Mouse (Mus musculus) liver, adult 2 months (tissue): ENCODE measurements at regions not wholly inside any gene's neighbourhood (a gene's known extent, or its start where the extent isn't known, plus 50 kb on each side); places are given as distances from the start of the nearest gene placed in this dataset.

Experiments used
- DNase-seq: peaks from one replicate; pipeline ENCODE4 v3.0.0-alpha.2; 2011; ENCODE audit warnings: low read depth, low spot score; ENCODE audit errors: extremely low read depth
- H3K27ac ChIP-seq: fragments of 200-500 bp; replicated peaks from 2 replicates; pipeline ENCODE4 v1.5.1; 2012; ENCODE audit warnings: low read depth, mild to moderate bottlenecking, control low read depth, inconsistent platforms, low read length; ENCODE audit not compliant: insufficient read depth
- H3K27me3 ChIP-seq: fragments of 200-500 bp; 2 replicates; pipeline ENCODE4 v1.6.1; 2012; ENCODE audit warnings: mild to moderate bottlenecking, moderate library complexity, low read length, inconsistent platforms; ENCODE audit not compliant: control insufficient read depth, insufficient read depth
- H3K36me3 ChIP-seq: fragments of 200-500 bp; 2 replicates; pipeline ENCODE4 v1.6.1; 2012; ENCODE audit warnings: low read length, inconsistent platforms; ENCODE audit not compliant: control insufficient read depth, insufficient read depth
- H3K4me1 ChIP-seq: fragments of 200-500 bp; 2 replicates; pipeline ENCODE4 v1.6.1; 2011; ENCODE audit warnings: low read length; ENCODE audit not compliant: control insufficient read depth, insufficient read depth
- H3K4me3 ChIP-seq: fragments of 200-500 bp; 2 replicates; pipeline ENCODE4 v1.5.1; 2011; ENCODE audit warnings: low read depth, mild to moderate bottlenecking, control low read depth, low read length, moderate library complexity; ENCODE audit not compliant: insufficient read depth
- H3K79me2 ChIP-seq: fragments of 200-500 bp; 2 replicates; pipeline ENCODE4 v1.6.1; 2012; ENCODE audit warnings: inconsistent platforms, mild to moderate bottlenecking, low read length, moderate library complexity; ENCODE audit not compliant: control insufficient read depth, insufficient read depth
- H3K9ac ChIP-seq: fragments of 200-500 bp; 2 replicates; pipeline ENCODE4 v1.6.1; 2012; ENCODE audit warnings: low read depth, mild to moderate bottlenecking, control low read depth, inconsistent platforms, low read length
- CTCF ChIP-seq: fragments of 200-500 bp; IDR thresholded peaks from 2 replicates; pipeline ENCODE4 v1.5.1; 2011; ENCODE audit warnings: low read depth, low read length, control low read depth
- POLR2A ChIP-seq: fragments of 200-500 bp; IDR thresholded peaks from 2 replicates; pipeline ENCODE4 v1.6.1; 2011; ENCODE audit warnings: low read length, control low read depth; ENCODE audit not compliant: insufficient read depth; ENCODE audit errors: extremely low read depth
- WGBS: fragments of 180-500 bp; shearing (Covaris S2); methylation state at CpG from one replicate; pipeline ENCODE4 v1.1.7; 2018; 5-methylcytosine and 5-hydroxymethylcytosine counted together

- peaks cover 29% of the 10 kb centered on the region for H3K36me3 ChIP-seq
- TF ChIP-seq POLR2A, result no peak
- H3K27me3 ChIP-seq, result no peaks in the 10 kb centered on the region
- H3K9ac ChIP-seq, result no peak overlapping the region
- peaks cover 14% of the 10 kb centered on the region; the same call in 1 of the 2 replicates for H3K79me2 ChIP-seq
- peaks cover 21% of the 10 kb centered on the region; the same call in 1 of the 2 replicates for H3K4me1 ChIP-seq
- H3K27ac ChIP-seq, result peak overlapping the region; percentile 55
- H3K4me3 ChIP-seq, result no peak overlapping the region
- WGBS, result 66% methylated on average over 8 of the region's 8 CpGs
- DNase-seq, result no peak
These were observed 68.4 kb upstream of the Ak4 start for GRCm38 (mm10) chr4:101350656-101351055.

- H3K9ac ChIP-seq, result no peak overlapping the region
- peaks cover 21% of the 10 kb centered on the region; the same call in 1 of the 2 replicates for H3K4me1 ChIP-seq
- peak overlapping the region; percentile 55 for H3K27ac ChIP-seq
- WGBS, result 81% methylated on average over 3 of the region's 3 CpGs
- H3K27me3 ChIP-seq, result no peaks in the 10 kb centered on the region
- no peak for TF ChIP-seq POLR2A
- TF ChIP-seq CTCF, result no peak
- H3K36me3 ChIP-seq, result peaks cover 33% of the 10 kb centered on the region
- H3K79me2 ChIP-seq, result peaks cover 12% of the 10 kb centered on the region; the same call in 1 of the 2 replicates
- no peak overlapping the region for H3K4me3 ChIP-seq
- DNase-seq, result peak; percentile 73
These were observed 68.9 kb upstream of the Ak4 start for GRCm38 (mm10) chr4:101350222-101350621.

DNA sequence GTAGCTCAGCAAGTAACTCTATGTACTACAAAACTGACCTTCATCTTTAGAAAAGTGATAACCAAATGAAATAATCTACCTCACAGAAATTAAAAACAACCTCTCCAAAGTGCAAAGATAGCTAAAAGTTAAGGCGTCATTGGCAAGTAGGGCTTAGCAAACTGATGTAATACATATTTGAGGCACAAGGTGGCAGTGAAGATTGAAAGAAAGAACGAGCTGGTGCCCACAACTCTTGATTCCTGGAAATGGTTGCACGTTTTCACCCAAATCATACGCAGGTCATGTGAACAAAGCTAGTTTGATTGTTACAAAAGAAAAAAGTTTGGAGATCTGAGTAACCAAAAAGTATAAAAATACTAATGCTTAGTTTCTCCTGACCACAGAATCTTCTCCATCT lies 69.7 kb upstream of the Ak4 start:
- H3K4me3 ChIP-seq, result no peak overlapping the region
- H3K9ac ChIP-seq, result no peak overlapping the region
- H3K4me1 ChIP-seq, result peaks cover 21% of the 10 kb centered on the region; the same call in 1 of the 2 replicates
- peaks cover 33% of the 10 kb centered on the region for H3K36me3 ChIP-seq
- TF ChIP-seq CTCF (peak; percentile 31; the same call in 1 of the 2 replicates), POLR2A (no peak)
- H3K79me2 ChIP-seq, result peaks cover 10% of the 10 kb centered on the region; the same call in 1 of the 2 replicates
- no peaks in the 10 kb centered on the region for H3K27me3 ChIP-seq
- under 1% methylated on average over 4 of the region's 4 CpGs for WGBS
- H3K27ac ChIP-seq, result peak overlapping the region; percentile 88
- peak; percentile 84 for DNase-seq

DNA sequence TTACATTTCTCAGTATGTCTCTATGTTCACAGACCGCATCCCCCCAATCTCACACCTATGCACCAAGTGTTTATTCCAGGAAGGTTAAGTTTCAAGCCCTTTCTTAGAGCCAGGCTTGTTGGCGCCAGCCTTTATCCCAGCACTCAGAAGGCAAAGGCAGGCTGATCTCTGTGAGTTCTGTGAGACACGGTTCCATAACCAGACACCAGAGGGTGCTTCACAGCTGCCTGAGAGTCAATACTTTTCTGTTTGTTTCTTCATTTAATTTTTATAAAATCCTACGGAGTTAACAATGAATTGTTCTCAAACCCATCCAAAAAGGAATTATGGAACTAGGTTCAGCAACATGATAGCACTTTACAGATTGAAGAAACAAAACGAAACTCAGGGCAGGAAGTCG lies 71.8 kb upstream of the Ak4 start:
- no peak overlapping the region for H3K9ac ChIP-seq
- no peak overlapping the region for H3K4me3 ChIP-seq
- no peak overlapping the region for H3K27ac ChIP-seq
- no peak for DNase-seq
- TF ChIP-seq CTCF (no peak), POLR2A (no peak)
- WGBS, result 84% methylated on average over 6 of the region's 6 CpGs
- H3K79me2 ChIP-seq, result peaks cover 6% of the 10 kb centered on the region; the same call in 1 of the 2 replicates
- peaks cover 40% of the 10 kb centered on the region for H3K36me3 ChIP-seq
- no peaks in the 10 kb centered on the region for H3K27me3 ChIP-seq
- H3K4me1 ChIP-seq, result peaks cover 21% of the 10 kb centered on the region

DNA sequence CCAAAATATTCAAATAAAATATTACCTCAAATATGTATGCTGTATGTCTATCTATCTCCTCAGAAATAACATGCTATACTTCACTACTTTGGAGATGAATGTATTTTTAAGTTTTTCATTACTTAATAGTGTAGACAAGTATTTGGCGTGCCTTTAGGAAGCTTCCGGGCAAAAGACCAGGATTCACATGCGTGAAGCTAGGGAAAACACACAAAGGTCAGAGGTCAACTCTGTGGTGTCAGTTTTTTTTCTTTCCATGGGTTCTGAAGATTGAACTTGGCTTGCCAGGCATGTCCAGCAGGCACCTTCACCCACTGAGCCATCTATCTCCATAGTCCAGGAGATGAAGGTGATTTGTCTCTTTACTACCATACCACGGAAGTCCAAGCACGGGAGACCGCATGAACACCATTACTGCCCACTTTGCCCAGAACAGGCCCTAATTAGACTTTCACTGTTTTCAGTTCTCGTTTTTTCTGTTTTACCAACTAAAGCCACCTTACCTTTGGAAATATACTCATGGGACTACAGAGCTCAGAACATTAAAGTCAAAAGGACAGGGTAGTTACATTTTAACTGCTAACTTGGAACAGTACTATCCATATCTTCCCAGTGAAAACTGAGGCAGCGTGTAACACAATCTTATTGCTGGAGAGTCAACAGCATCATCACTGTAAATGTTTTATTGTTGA lies 76.9 kb upstream of the Ak4 start:
- DNase-seq, result peak; percentile 89
- no peaks in the 10 kb centered on the region for H3K27me3 ChIP-seq
- 34% methylated on average over 8 of the region's 8 CpGs for WGBS
- no peak overlapping the region for H3K9ac ChIP-seq
- H3K4me1 ChIP-seq, result peaks cover 18% of the 10 kb centered on the region
- TF ChIP-seq POLR2A (no peak), CTCF (no peak)
- no peaks in the 10 kb centered on the region for H3K79me2 ChIP-seq
- H3K36me3 ChIP-seq, result peaks cover 24% of the 10 kb centered on the region
- H3K4me3 ChIP-seq, result no peak overlapping the region
- H3K27ac ChIP-seq, result peak overlapping the region; percentile 81

DNA sequence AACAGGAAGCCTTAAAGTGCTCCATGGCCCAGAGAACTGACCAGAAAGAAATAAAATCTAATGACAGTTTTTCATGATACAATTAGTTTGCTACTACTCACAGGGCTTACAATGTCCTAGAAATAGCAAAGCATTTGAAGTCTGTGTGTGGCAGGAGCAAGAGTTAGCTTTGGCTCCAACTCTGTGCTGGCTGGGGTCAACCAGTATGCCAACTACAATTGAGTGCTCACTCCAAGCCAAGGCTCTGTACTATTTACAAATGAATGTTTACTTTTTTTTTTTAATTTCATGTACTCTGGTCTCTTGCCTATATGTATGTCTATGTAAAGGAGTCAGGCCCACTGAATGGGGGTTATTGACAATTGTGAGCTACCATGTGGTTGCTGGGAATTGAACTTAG lies 75.7 kb upstream of the Jak1 start:
- TF ChIP-seq POLR2A, result no peak
- no peak for TF ChIP-seq CTCF
- Histone ChIP-seq H3K79me2 (no peaks in the 10 kb centered on the region), H3K4me3 (no peak overlapping the region), H3K9ac (no peak overlapping the region), H3K36me3 (peaks cover 12% of the 10 kb centered on the region), H3K27me3 (no peaks in the 10 kb centered on the region), H3K27ac (peak overlapping the region; percentile 51), H3K4me1 (peaks cover 20% of the 10 kb centered on the region)
- DNase-seq, result peak; percentile 92
